ENCODE assay signal across 12 mouse cellular contexts in the genomic region with DNA sequence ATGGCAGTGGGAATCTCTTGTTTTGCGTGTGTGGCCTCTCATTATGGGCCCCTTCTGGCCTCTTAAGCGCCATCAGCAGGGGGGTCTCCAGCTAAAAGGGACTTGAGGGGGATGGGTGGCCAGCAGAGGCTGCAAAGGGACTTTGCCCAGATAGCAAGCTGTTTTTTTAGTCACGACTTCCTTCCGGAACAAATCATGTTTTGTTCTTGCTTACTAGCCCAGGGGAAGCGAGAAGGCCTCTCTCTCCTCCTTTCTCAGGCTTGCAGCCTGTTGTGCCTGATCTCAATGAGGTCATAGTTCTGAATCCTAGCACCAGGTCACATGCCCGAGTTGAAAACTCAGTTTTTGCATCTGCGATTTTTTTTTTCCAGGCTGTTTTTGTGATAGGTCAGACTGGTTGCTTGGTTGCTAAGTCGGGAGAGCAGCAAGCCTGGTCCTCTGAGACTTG. TPM values are rescaled to one million over a fixed set of nuclear protein-coding genes. Genes with fewer than 3 reads are reported as not detected.
DNase-seq lines count a peak whose midpoint lies in the region; ATAC-seq and TF ChIP-seq lines count a peak whose summit lies in the region.
"Had no signal": no experiment of that assay in that cellular context is flagged by ENCODE, and none has a peak within 500 bp of the region (broad histone marks: within the 10 kb centered on the region; RNA-seq: fewer than 3 reads in every experiment).

No protein-coding gene starts in this region.

- H3K27me3 ChIP-seq in midbrain, postnatal 0 days (ENCODE audit: insufficient read depth, low read length): peaks cover 2% of the 10 kb centered on the region; the same call in 1 of the 2 replicates

- TF ChIP-seq CTCF in left cerebral cortex, adult 2 months (IDR thresholded peaks at IDR 0.05): no peak
- no peak for TF ChIP-seq CTCF in midbrain, postnatal 0 days (IDR thresholded peaks at IDR 0.05)

- no peak for DNase-seq in left cerebral cortex, adult 2 months (ENCODE audit: extremely low spot score in 1 of 2, low spot score in 2 of 2)
- no peak for DNase-seq in left cerebral cortex, adult 18-20 months (ENCODE audit: low spot score in 2 of 2)
- DNase-seq in embryo, embryonic 10.5 days (ENCODE audit: low spot score): peak; percentile 80
- peak; percentile 34 for DNase-seq in heart, postnatal 25 days (ENCODE audit: low spot score)
- DNase-seq in midbrain, postnatal 0 days (ENCODE audit: low spot score): peak; percentile 70
- DNase-seq in thymus, postnatal 25 days: no peak
- no peak for DNase-seq in c-Kit-positive CD71-positive TER-119-positive erythroid progenitor cells, embryonic 14.5 days (ENCODE audit: low spot score)

- intact Hi-C loops in left cerebral cortex, adult 2 months (cut with DNase I): no loop called here
- intact Hi-C loops in heart, postnatal 25 days (cut with DNase I): no loop called here

- no peak overlapping the region for H3K4me3 ChIP-seq in left cerebral cortex, adult 2 months
- H3K4me3 ChIP-seq in midbrain, postnatal 0 days (ENCODE audit: low read depth, low read length): no peak overlapping the region
- H3K4me3 ChIP-seq: heart, embryonic 15.5 days; myocyte had no signal

- H3K4me1 ChIP-seq in midbrain, postnatal 0 days (ENCODE audit: insufficient read depth, low read length): no peaks in the 10 kb centered on the region

- H3K9me3 ChIP-seq in midbrain, postnatal 0 days (ENCODE audit: low read length): no peaks in the 10 kb centered on the region
- H3K9me3 ChIP-seq: heart, embryonic 15.5 days had no signal

- WGBS in midbrain, postnatal 0 days: 9% methylated on average over 8 of the region's 8 CpGs

- no peak overlapping the region for H3K9ac ChIP-seq in midbrain, postnatal 0 days (replicated peaks; ENCODE audit: low read length, poor library complexity, severe bottlenecking)
- H3K9ac ChIP-seq: heart, embryonic 15.5 days had no signal

- H3K4me2 ChIP-seq in midbrain, postnatal 0 days (ENCODE audit: low read depth, low read length, poor library complexity, severe bottlenecking): no peak overlapping the region
- H3K4me2 ChIP-seq: heart, embryonic 15.5 days had no signal

- ATAC-seq in midbrain, postnatal 0 days (ENCODE audit: low FRiP score): no peak; the same call in 1 of the 2 replicates
- ATAC-seq in granulocyte monocyte progenitor cell, adult 5-6 weeks (replicated peaks; ENCODE audit: poor library complexity, severe bottlenecking): no peak

- H3K27ac ChIP-seq in left cerebral cortex, adult 2 months: peak overlapping the region; percentile 64; the same call in 1 of the 2 replicates
- H3K27ac ChIP-seq in midbrain, postnatal 0 days (ENCODE audit: low read depth, low read length): no peak overlapping the region
- H3K27ac ChIP-seq: heart, embryonic 15.5 days had no signal

- no peaks in the 10 kb centered on the region for H3K36me3 ChIP-seq in midbrain, postnatal 0 days (ENCODE audit: insufficient read depth, low read length)
- H3K36me3 ChIP-seq: heart, embryonic 15.5 days had no signal

RNA-seq across cellular contexts. Expression of a gene that starts 11.9 kb away (rescaled TPM):
- 10 to 100 TPM; 68.8 to 83.8 TPM for total RNA-seq in left cerebral cortex, adult 2 months (2021)
- total RNA-seq in left cerebral cortex, adult 18-20 months (2021): 10 to 100 TPM; 61.7 to 78.5 TPM
- total RNA-seq in heart, postnatal 25 days (2021): under 1 TPM; 0.08 to 0.17 TPM
- 6.6 and 7.3 TPM in 2 replicates for total RNA-seq in midbrain, postnatal 0 days (2014; rRNA removed)
- polyA plus RNA-seq in midbrain, postnatal 0 days (2015; fragmentation: Nextera tagmentation; extraction: Ambion mirVana): 3.5 and 4.0 TPM in 2 replicates
- total RNA-seq in granulocyte monocyte progenitor cell, adult 5-6 weeks (2014; fragmentation: Nextera tagmentation): not detected in 2 replicates
- total RNA-seq in granulocyte monocyte progenitor cell, adult 5-6 weeks (2017): not detected in 2 replicates
- polyA plus RNA-seq: myocyte had no signal

RNA-seq across cellular contexts. Expression of a gene that starts 12.0 kb away (rescaled TPM):
- total RNA-seq in left cerebral cortex, adult 2 months (2021): 1 to 10 TPM; 1.8 to 2.2 TPM
- 1 to 10 TPM; 2.0 to 2.1 TPM for total RNA-seq in left cerebral cortex, adult 18-20 months (2021)
- total RNA-seq in heart, postnatal 25 days (2021): not detected
- not detected in 2 replicates for total RNA-seq in midbrain, postnatal 0 days (2014; rRNA removed)
- polyA plus RNA-seq in midbrain, postnatal 0 days (2015; fragmentation: Nextera tagmentation; extraction: Ambion mirVana): 0.33 and 0.43 TPM in 2 replicates
- total RNA-seq in granulocyte monocyte progenitor cell, adult 5-6 weeks (2014; fragmentation: Nextera tagmentation): not detected in 2 replicates
- not detected in 2 replicates for total RNA-seq in granulocyte monocyte progenitor cell, adult 5-6 weeks (2017)
- polyA plus RNA-seq: heart, embryonic 15.5 days; myocyte; stomach, embryonic 16.5 days had no signal

RNA-seq across cellular contexts. Expression of a gene that starts 21.7 kb away (rescaled TPM):
- under 1 TPM in 1 of 2 experiments, not detected in 1; 0.84 TPM for total RNA-seq in left cerebral cortex, adult 2 months (2021)
- total RNA-seq in left cerebral cortex, adult 18-20 months (2021): not detected
- total RNA-seq in heart, postnatal 25 days (2021): not detected
- total RNA-seq in midbrain, postnatal 0 days (2014; rRNA removed): not detected in 2 replicates
- polyA plus RNA-seq in midbrain, postnatal 0 days (2015; fragmentation: Nextera tagmentation; extraction: Ambion mirVana): not detected in 2 replicates
- not detected in 2 replicates for total RNA-seq in granulocyte monocyte progenitor cell, adult 5-6 weeks (2014; fragmentation: Nextera tagmentation)
- not detected in 2 replicates for total RNA-seq in granulocyte monocyte progenitor cell, adult 5-6 weeks (2017)
- total RNA-seq: left cerebral cortex, adult 8-10 months had no signal
- polyA plus RNA-seq: heart, embryonic 15.5 days; myocyte; stomach, embryonic 16.5 days had no signal

RNA-seq across cellular contexts. Expression of a gene that starts 27.1 kb away (rescaled TPM):
- total RNA-seq in left cerebral cortex, adult 2 months (2021): 100 to 1,000 TPM; 304 to 314 TPM
- total RNA-seq in left cerebral cortex, adult 18-20 months (2021): 100 to 1,000 TPM; 288 to 309 TPM
- total RNA-seq in heart, postnatal 25 days (2021): 10 to 100 TPM; 32.0 to 37.0 TPM
- 44.8 and 54.6 TPM in 2 replicates for total RNA-seq in midbrain, postnatal 0 days (2014; rRNA removed)
- 18.7 and 19.7 TPM in 2 replicates for polyA plus RNA-seq in midbrain, postnatal 0 days (2015; fragmentation: Nextera tagmentation; extraction: Ambion mirVana)
- total RNA-seq in granulocyte monocyte progenitor cell, adult 5-6 weeks (2014; fragmentation: Nextera tagmentation): 4.4 and 4.9 TPM in 2 replicates
- total RNA-seq in granulocyte monocyte progenitor cell, adult 5-6 weeks (2017): 4.4 and 5.7 TPM in 2 replicates

RNA-seq across cellular contexts. Expression of a gene that starts 35.0 kb away (rescaled TPM):
- total RNA-seq in left cerebral cortex, adult 2 months (2021): 1 to 10 TPM; 5.4 to 6.3 TPM
- 1 to 10 TPM; 5.4 to 5.6 TPM for total RNA-seq in left cerebral cortex, adult 18-20 months (2021)
- under 1 TPM; 0.49 to 0.59 TPM for total RNA-seq in heart, postnatal 25 days (2021)
- total RNA-seq in midbrain, postnatal 0 days (2014; rRNA removed): 5.4 and 10.9 TPM in 2 replicates
- 3.4 and 4.1 TPM in 2 replicates for polyA plus RNA-seq in midbrain, postnatal 0 days (2015; fragmentation: Nextera tagmentation; extraction: Ambion mirVana)
- total RNA-seq in granulocyte monocyte progenitor cell, adult 5-6 weeks (2014; fragmentation: Nextera tagmentation): 0.30 TPM in 1 of 2 replicates, not detected in the other
- total RNA-seq in granulocyte monocyte progenitor cell, adult 5-6 weeks (2017): not detected in 2 replicates

Comparison
In these comparisons a context has a peak if more than half of its experiments do, and no peak if none do; other contexts are left out.
1. DNase-seq: peak in embryo, embryonic 10.5 days (single experiment), heart, postnatal 25 days (single experiment) and midbrain, postnatal 0 days (single experiment); none in left cerebral cortex, adult 2 months (0 of 2), left cerebral cortex, adult 18-20 months (0 of 2), thymus, postnatal 25 days (single experiment) and c-Kit-positive CD71-positive TER-119-positive erythroid progenitor cells, embryonic 14.5 days (single experiment).